Mouse (Mus musculus): ENCODE results near the gene Oscp1.

Oscp1 gene

GRCm38 (mm10) chr4:126109613-126110373, 51.4 kb downstream of the Oscp1 start:
- peak; percentile 62 to 90 for DNase-seq (ENCODE audit: inconsistent age in 2 of 2, low spot score in 1 of 2)

GRCm38 (mm10) chr4:126110374-126111152, 52.2 kb downstream of the Oscp1 start:
- peak; percentile 92 to 96 for DNase-seq (ENCODE audit: inconsistent age in 2 of 2, low spot score in 1 of 2)

- DNase-seq (ENCODE audit: inconsistent age in 2 of 2, low spot score in 1 of 2), result no peak
Observed at GRCm38 (mm10) chr4:126111153-126111549, 52.8 kb downstream of the Oscp1 start.

- DNase-seq (ENCODE audit: inconsistent age in 2 of 2, low spot score in 1 of 2), result peak in 1 of 2 experiments; percentile 46
Observed at GRCm38 (mm10) chr4:126113243-126113642, 54.9 kb downstream of the Oscp1 start.

GRCm38 (mm10) chr4:126113943-126114342, 55.6 kb downstream of the Oscp1 start:
- DNase-seq (ENCODE audit: inconsistent age in 2 of 2, low spot score in 1 of 2), result peak; percentile 69 to 86

GRCm38 (mm10) chr4:126115411-126115810, 57.0 kb downstream of the Oscp1 start:
- no peak for DNase-seq (ENCODE audit: inconsistent age in 2 of 2, low spot score in 1 of 2)

- no peak for DNase-seq (ENCODE audit: inconsistent age in 2 of 2, low spot score in 1 of 2)
Observed at GRCm38 (mm10) chr4:126115871-126116521, 57.6 kb downstream of the Oscp1 start.

GRCm38 (mm10) chr4:126117116-126117515, 58.8 kb downstream of the Oscp1 start:
- peak in 1 of 2 experiments; percentile 44 for DNase-seq (ENCODE audit: inconsistent age in 2 of 2, low spot score in 1 of 2)

- DNase-seq (ENCODE audit: inconsistent age in 2 of 2, low spot score in 1 of 2), result no peak
Observed at GRCm38 (mm10) chr4:126118651-126119050, 60.3 kb downstream of the Oscp1 start.

- no peak for DNase-seq (ENCODE audit: inconsistent age in 2 of 2, low spot score in 1 of 2)
Observed at GRCm38 (mm10) chr4:126119051-126119450, 60.7 kb downstream of the Oscp1 start.

GRCm38 (mm10) chr4:126120052-126120451, 61.7 kb downstream of the Oscp1 start:
- no peak for DNase-seq (ENCODE audit: inconsistent age in 2 of 2, low spot score in 1 of 2)

GRCm38 (mm10) chr4:126120506-126120905, 62.1 kb downstream of the Oscp1 start:
- DNase-seq (ENCODE audit: inconsistent age in 2 of 2, low spot score in 1 of 2), result no peak

GRCm38 (mm10) chr4:126123309-126124040, 65.1 kb downstream of the Oscp1 start:
- peak in 1 of 2 experiments; percentile 78 for DNase-seq (ENCODE audit: inconsistent age in 2 of 2, low spot score in 1 of 2)

- peak in 1 of 2 experiments; percentile 55 for DNase-seq (ENCODE audit: inconsistent age in 2 of 2, low spot score in 1 of 2)
Observed at GRCm38 (mm10) chr4:126130502-126130901, 72.1 kb downstream of the Oscp1 start.

- peak; percentile 83 to 91 for DNase-seq (ENCODE audit: inconsistent age in 2 of 2, low spot score in 1 of 2)
Observed at GRCm38 (mm10) chr4:126131290-126132121, 73.1 kb downstream of the Oscp1 start.

- DNase-seq (ENCODE audit: inconsistent age in 2 of 2, low spot score in 1 of 2), result no peak
Observed at GRCm38 (mm10) chr4:126132636-126133264, 74.4 kb downstream of the Oscp1 start.

GRCm38 (mm10) chr4:126134236-126134635, 75.9 kb downstream of the Oscp1 start:
- no peak for DNase-seq (ENCODE audit: inconsistent age in 2 of 2, low spot score in 1 of 2)

- DNase-seq (ENCODE audit: inconsistent age in 2 of 2, low spot score in 1 of 2), result peak in 1 of 2 experiments; percentile 46
Observed at GRCm38 (mm10) chr4:126134639-126135038, 76.3 kb downstream of the Oscp1 start.

- no peak for DNase-seq (ENCODE audit: inconsistent age in 2 of 2, low spot score in 1 of 2)
Observed at GRCm38 (mm10) chr4:126137773-126138172, 79.4 kb downstream of the Oscp1 start.
